Mouse (Mus musculus): ENCODE measurements around the gene Cacna1a. TPM values are rescaled to one million over a fixed set of nuclear protein-coding genes. Genes with fewer than 3 reads are reported as not detected.

The Cacna1a gene
- polyA plus RNA-seq, 1 experiment from 2014 or later = 20.3 TPM

- H3K27me3 ChIP-seq (replicated peaks; ENCODE audit: control insufficient read depth, insufficient read depth, low read length) = no peaks in the 10 kb centered on the region
- H3K27ac ChIP-seq (ENCODE audit: low read length) = no peak overlapping the region
- no peak overlapping the region for H3K4me3 ChIP-seq (replicated peaks; ENCODE audit: low read length)
- 25% methylated on average over 20 of the region's 20 CpGs for WGBS
- H3K4me1 ChIP-seq (replicated peaks; ENCODE audit: control insufficient read depth, insufficient read depth, low read length) = no peaks in the 10 kb centered on the region
- no peak overlapping the region for H3K9ac ChIP-seq (replicated peaks; ENCODE audit: low read depth, low read length)
- peak; percentile 82 for ATAC-seq
- H3K9me3 ChIP-seq (ENCODE audit: control insufficient read depth, low read length) = no peaks in the 10 kb centered on the region
- H3K4me2 ChIP-seq (ENCODE audit: low read length) = peak overlapping the region; percentile 5; the same call in 1 of the 2 replicates
- no peaks in the 10 kb centered on the region for H3K36me3 ChIP-seq (ENCODE audit: control insufficient read depth, insufficient read depth)
Observed at GRCm38 (mm10) chr8:84357631-84358371, 30.4 kb upstream of the Cacna1a start.

DNA sequence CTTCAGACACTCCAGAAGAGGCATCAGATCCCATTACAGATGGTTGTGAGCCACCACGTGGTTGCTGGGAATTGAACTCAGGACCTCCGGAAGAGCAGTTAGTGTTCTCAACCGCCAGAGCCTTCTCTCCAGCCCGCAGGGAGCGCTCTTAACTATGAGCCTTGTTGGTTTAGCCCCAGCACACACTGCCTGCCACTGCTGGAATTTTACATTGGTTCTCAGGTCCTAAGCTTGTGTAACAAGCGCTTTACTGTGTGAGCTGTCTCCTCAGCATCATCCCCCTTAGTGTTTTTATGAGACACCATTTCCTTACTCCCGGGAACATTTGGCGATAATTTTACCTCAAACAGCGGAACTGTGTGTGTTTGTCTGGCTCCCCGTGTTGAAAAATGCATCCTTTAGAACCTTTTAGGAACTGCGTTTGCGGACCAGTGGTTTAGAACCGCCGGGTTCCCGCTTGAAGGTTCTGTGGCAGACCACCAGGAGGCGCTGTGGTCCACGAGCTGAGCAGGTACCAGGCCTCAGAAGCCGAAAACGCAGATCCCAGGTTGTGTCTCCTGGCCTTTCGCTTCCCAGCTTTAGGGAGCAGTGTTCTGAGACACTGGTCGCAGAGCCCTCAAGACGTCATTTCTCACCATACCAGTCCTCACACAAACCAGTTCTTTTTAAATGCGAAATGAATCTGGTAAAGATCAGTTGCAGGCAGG, 24.7 kb upstream of the Cacna1a start:
- Histone ChIP-seq H3K4me3 (replicated peaks; ENCODE audit: low read length) (no peak overlapping the region), H3K4me1 (replicated peaks; ENCODE audit: control insufficient read depth, insufficient read depth, low read length) (no peaks in the 10 kb centered on the region), H3K4me2 (ENCODE audit: low read length) (no peak overlapping the region)

DNA sequence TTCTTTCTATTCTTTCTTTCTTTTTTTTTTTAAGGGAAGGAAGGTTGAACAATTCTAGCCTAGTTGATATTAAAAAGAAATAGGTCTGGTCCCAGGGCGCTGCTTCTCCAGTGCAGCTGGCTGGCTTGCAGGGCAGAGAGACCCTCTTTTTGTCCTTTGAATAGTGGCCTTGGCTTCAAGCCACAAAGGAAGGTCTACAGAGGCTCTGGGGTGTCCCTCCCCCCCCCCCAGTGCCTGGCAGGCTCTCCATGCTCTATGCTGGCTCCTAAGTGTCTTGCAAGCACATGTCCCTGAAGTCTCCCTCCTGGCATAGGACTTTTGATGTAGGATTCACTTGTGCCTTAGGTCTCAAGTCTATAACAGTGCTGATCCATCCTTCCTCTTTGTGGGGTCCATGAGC, 23.0 kb upstream of the Cacna1a start:
- Histone ChIP-seq H3K9ac (replicated peaks; ENCODE audit: low read depth, low read length) (no peak overlapping the region), H3K4me1 (replicated peaks; ENCODE audit: control insufficient read depth, insufficient read depth, low read length) (no peaks in the 10 kb centered on the region), H3K4me3 (replicated peaks; ENCODE audit: low read length) (no peak overlapping the region), H3K36me3 (ENCODE audit: control insufficient read depth, insufficient read depth) (no peaks in the 10 kb centered on the region), H3K4me2 (ENCODE audit: low read length) (no peak overlapping the region), H3K9me3 (ENCODE audit: control insufficient read depth, low read length) (no peaks in the 10 kb centered on the region), H3K27me3 (replicated peaks; ENCODE audit: control insufficient read depth, insufficient read depth, low read length) (0 out of 2 replicates have a peak, but pooled peaks cover 3% of the 10 kb centered on the region), H3K27ac (ENCODE audit: low read length) (no peak overlapping the region)
- no peak for ATAC-seq
- WGBS = 67% methylated on average over 1 of the region's 1 CpGs

More for the DNA sequence above, 24.7 kb upstream of the Cacna1a start:
- no peak overlapping the region for H3K27ac ChIP-seq (ENCODE audit: low read length)
- no peaks in the 10 kb centered on the region for H3K36me3 ChIP-seq (ENCODE audit: control insufficient read depth, insufficient read depth)
- ATAC-seq = peak; percentile 65
- 0 out of 2 replicates have a peak, but pooled peaks cover 3% of the 10 kb centered on the region for H3K27me3 ChIP-seq (replicated peaks; ENCODE audit: control insufficient read depth, insufficient read depth, low read length)
- no peaks in the 10 kb centered on the region for H3K9me3 ChIP-seq (ENCODE audit: control insufficient read depth, low read length)
- H3K9ac ChIP-seq (replicated peaks; ENCODE audit: low read depth, low read length) = no peak overlapping the region
- WGBS = 11% methylated on average over 23 of the region's 23 CpGs

- no peaks in the 10 kb centered on the region for H3K9me3 ChIP-seq (ENCODE audit: control insufficient read depth, low read length)
- H3K27me3 ChIP-seq (replicated peaks; ENCODE audit: control insufficient read depth, insufficient read depth, low read length) = no peaks in the 10 kb centered on the region
- no peak overlapping the region for H3K27ac ChIP-seq (ENCODE audit: low read length)
- no peak overlapping the region for H3K9ac ChIP-seq (replicated peaks; ENCODE audit: low read depth, low read length)
- H3K4me2 ChIP-seq (ENCODE audit: low read length) = no peak overlapping the region
- WGBS = 73% methylated on average over 4 of the region's 4 CpGs
- H3K36me3 ChIP-seq (ENCODE audit: control insufficient read depth, insufficient read depth) = no peaks in the 10 kb centered on the region
- no peak for ATAC-seq
- no peak overlapping the region for H3K4me3 ChIP-seq (replicated peaks; ENCODE audit: low read length)
- no peaks in the 10 kb centered on the region for H3K4me1 ChIP-seq (replicated peaks; ENCODE audit: control insufficient read depth, insufficient read depth, low read length)
Observed at GRCm38 (mm10) chr8:84370972-84371371, 17.3 kb upstream of the Cacna1a start.

DNA sequence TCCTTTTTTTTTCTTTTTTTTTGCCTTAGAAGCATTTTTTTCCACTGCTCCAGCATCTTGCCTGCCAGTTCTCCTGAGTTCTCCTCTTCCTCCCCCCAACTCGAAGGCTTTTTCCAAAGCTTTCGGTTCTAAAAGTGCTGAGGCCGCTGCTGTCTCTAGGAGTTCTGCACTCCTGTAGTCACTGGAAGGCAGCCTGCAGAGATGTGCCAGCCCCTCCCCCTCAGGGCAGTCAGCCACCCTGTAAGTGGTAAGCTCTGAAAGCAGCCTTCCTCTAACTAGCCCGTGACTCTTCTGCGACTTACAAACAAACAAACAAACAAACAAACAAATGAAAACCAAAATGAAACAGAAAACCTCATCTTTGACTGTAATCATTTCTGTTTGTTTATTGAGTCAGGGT, 13.2 kb upstream of the Cacna1a start:
- Histone ChIP-seq H3K27me3 (replicated peaks; ENCODE audit: control insufficient read depth, insufficient read depth, low read length) (no peaks in the 10 kb centered on the region), H3K4me1 (replicated peaks; ENCODE audit: control insufficient read depth, insufficient read depth, low read length) (no peaks in the 10 kb centered on the region), H3K27ac (ENCODE audit: low read length) (no peak overlapping the region), H3K4me2 (ENCODE audit: low read length) (no peak overlapping the region), H3K4me3 (replicated peaks; ENCODE audit: low read length) (no peak overlapping the region), H3K9me3 (ENCODE audit: control insufficient read depth, low read length) (no peaks in the 10 kb centered on the region), H3K9ac (replicated peaks; ENCODE audit: low read depth, low read length) (no peak overlapping the region), H3K36me3 (ENCODE audit: control insufficient read depth, insufficient read depth) (no peaks in the 10 kb centered on the region)
- no peak for ATAC-seq
- WGBS = 31% methylated on average over 5 of the region's 5 CpGs

- 79% methylated on average over 5 of the region's 5 CpGs for WGBS
Observed at GRCm38 (mm10) chr8:84375803-84376202, 12.4 kb upstream of the Cacna1a start.

DNA sequence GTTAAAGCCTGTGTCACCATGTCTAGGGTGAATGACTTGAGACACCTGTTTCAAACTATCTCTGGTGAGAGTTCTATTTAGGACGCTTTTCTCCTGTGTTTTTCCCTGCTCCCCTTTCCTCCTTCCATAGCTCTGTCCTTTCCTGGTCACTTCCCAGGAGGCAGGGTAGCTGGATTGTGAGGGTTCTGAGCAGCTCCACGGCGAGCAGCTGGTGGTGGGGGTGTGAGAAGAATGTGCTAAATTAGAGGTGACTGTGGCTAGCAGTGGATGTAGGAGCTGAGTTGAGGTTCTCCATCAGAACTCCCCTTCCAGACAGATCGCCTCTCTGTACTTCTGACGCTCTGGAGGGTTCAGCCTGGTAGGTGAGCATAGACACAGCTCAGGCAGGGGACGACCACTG, 11.7 kb upstream of the Cacna1a start:
- no peak overlapping the region for H3K4me2 ChIP-seq (ENCODE audit: low read length)
- no peaks in the 10 kb centered on the region for H3K36me3 ChIP-seq (ENCODE audit: control insufficient read depth, insufficient read depth)
- no peak overlapping the region for H3K4me3 ChIP-seq (replicated peaks; ENCODE audit: low read length)
- no peaks in the 10 kb centered on the region for H3K9me3 ChIP-seq (ENCODE audit: control insufficient read depth, low read length)
- H3K27me3 ChIP-seq (replicated peaks; ENCODE audit: control insufficient read depth, insufficient read depth, low read length) = no peaks in the 10 kb centered on the region
- H3K4me1 ChIP-seq (replicated peaks; ENCODE audit: control insufficient read depth, insufficient read depth, low read length) = no peaks in the 10 kb centered on the region
- no peak for ATAC-seq
- H3K27ac ChIP-seq (ENCODE audit: low read length) = no peak overlapping the region
- WGBS = 80% methylated on average over 6 of the region's 6 CpGs
- H3K9ac ChIP-seq (replicated peaks; ENCODE audit: low read depth, low read length) = no peak overlapping the region

More at GRCm38 (mm10) chr8:84375803-84376202, 12.4 kb upstream of the Cacna1a start:
- H3K36me3 ChIP-seq (ENCODE audit: control insufficient read depth, insufficient read depth) = no peaks in the 10 kb centered on the region
- no peaks in the 10 kb centered on the region for H3K27me3 ChIP-seq (replicated peaks; ENCODE audit: control insufficient read depth, insufficient read depth, low read length)
- no peak for ATAC-seq
- no peaks in the 10 kb centered on the region for H3K4me1 ChIP-seq (replicated peaks; ENCODE audit: control insufficient read depth, insufficient read depth, low read length)
- no peak overlapping the region for H3K4me2 ChIP-seq (ENCODE audit: low read length)
- no peaks in the 10 kb centered on the region for H3K9me3 ChIP-seq (ENCODE audit: control insufficient read depth, low read length)
- H3K4me3 ChIP-seq (replicated peaks; ENCODE audit: low read length) = no peak overlapping the region
- H3K27ac ChIP-seq (ENCODE audit: low read length) = no peak overlapping the region
- no peak overlapping the region for H3K9ac ChIP-seq (replicated peaks; ENCODE audit: low read depth, low read length)

DNA sequence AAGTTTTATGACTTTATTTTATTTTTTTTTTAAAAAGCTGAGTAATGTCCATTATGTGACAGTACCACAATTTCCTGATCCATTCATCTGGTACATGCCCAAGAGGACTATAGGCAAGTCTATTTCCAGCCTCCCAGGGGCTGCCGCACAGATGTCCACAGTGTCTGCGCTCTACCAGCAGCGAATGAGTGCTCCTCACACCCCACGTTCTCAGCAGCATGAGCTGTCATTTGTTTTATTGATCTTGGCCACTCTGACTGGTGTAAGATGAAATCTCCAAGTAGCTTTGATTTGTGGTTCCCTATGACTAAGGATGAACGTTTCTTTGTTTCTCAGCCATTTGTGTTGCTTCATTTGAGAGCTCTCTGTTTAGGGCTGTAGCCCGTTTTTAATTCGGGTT, 6.6 kb upstream of the Cacna1a start:
- no peak overlapping the region for H3K4me2 ChIP-seq (ENCODE audit: low read length)
- ATAC-seq = no peak
- H3K27ac ChIP-seq (ENCODE audit: low read length) = no peak overlapping the region
- H3K27me3 ChIP-seq (replicated peaks; ENCODE audit: control insufficient read depth, insufficient read depth, low read length) = no peaks in the 10 kb centered on the region
- WGBS = 80% methylated on average over 7 of the region's 7 CpGs
- no peaks in the 10 kb centered on the region for H3K9me3 ChIP-seq (ENCODE audit: control insufficient read depth, low read length)
- no peaks in the 10 kb centered on the region for H3K36me3 ChIP-seq (ENCODE audit: control insufficient read depth, insufficient read depth)
- no peaks in the 10 kb centered on the region for H3K4me1 ChIP-seq (replicated peaks; ENCODE audit: control insufficient read depth, insufficient read depth, low read length)
- no peak overlapping the region for H3K9ac ChIP-seq (replicated peaks; ENCODE audit: low read depth, low read length)
- no peak overlapping the region for H3K4me3 ChIP-seq (replicated peaks; ENCODE audit: low read length)

- H3K36me3 ChIP-seq (ENCODE audit: control insufficient read depth, insufficient read depth) = no peaks in the 10 kb centered on the region
Observed at GRCm38 (mm10) chr8:84388773-84389172, 533 bp downstream of the Cacna1a start.

More at GRCm38 (mm10) chr8:84388773-84389172, 533 bp downstream of the Cacna1a start:
- H3K27me3 ChIP-seq (replicated peaks; ENCODE audit: control insufficient read depth, insufficient read depth, low read length) = no peaks in the 10 kb centered on the region
- H3K27ac ChIP-seq (ENCODE audit: low read length) = no peak overlapping the region
- no peak for ATAC-seq
- no peaks in the 10 kb centered on the region for H3K4me1 ChIP-seq (replicated peaks; ENCODE audit: control insufficient read depth, insufficient read depth, low read length)
- H3K4me2 ChIP-seq (ENCODE audit: low read length) = no peak overlapping the region
- no peak overlapping the region for H3K9ac ChIP-seq (replicated peaks; ENCODE audit: low read depth, low read length)
- no peaks in the 10 kb centered on the region for H3K9me3 ChIP-seq (ENCODE audit: control insufficient read depth, low read length)
- H3K4me3 ChIP-seq (replicated peaks; ENCODE audit: low read length) = no peak overlapping the region
- WGBS = 75% methylated on average over 9 of the region's 9 CpGs
